Mouse (Mus musculus): ENCODE data around the gene Dcaf15. TPM values are rescaled to one million over a fixed set of nuclear protein-coding genes. Genes with fewer than 3 reads are reported as not detected.

Dcaf15 gene
- polyA plus RNA-seq, 1 experiment from 2014 or later, result 19.0 TPM

GRCm38 (mm10) chr8:84070667-84071066 is 33.9 kb downstream of the Dcaf15 start:
- Histone ChIP-seq H3K4me3 (ENCODE audit: low read depth, low read length) (no peak overlapping the region), H3K27ac (ENCODE audit: low read depth, low read length) (no peak overlapping the region), H3K9me3 (ENCODE audit: control insufficient read depth, low read length) (no peaks in the 10 kb centered on the region), H3K27me3 (ENCODE audit: control insufficient read depth, insufficient read depth, low read length) (no peaks in the 10 kb centered on the region), H3K4me1 (ENCODE audit: control insufficient read depth, insufficient read depth, low read length) (peaks cover 33% of the 10 kb centered on the region), H3K4me2 (ENCODE audit: low read depth, low read length) (no peak overlapping the region), H3K36me3 (ENCODE audit: control insufficient read depth, insufficient read depth, low read length) (no peaks in the 10 kb centered on the region), H3K9ac (replicated peaks; ENCODE audit: low read depth, low read length) (no peak overlapping the region)
- no peak for ATAC-seq (ENCODE audit: low read depth)
- WGBS, result 86% methylated on average over 2 of the region's 2 CpGs

GRCm38 (mm10) chr8:84070241-84070640 is 34.3 kb downstream of the Dcaf15 start:
- no peak for ATAC-seq (ENCODE audit: low read depth)
- Histone ChIP-seq H3K9me3 (ENCODE audit: control insufficient read depth, low read length) (no peaks in the 10 kb centered on the region), H3K27me3 (ENCODE audit: control insufficient read depth, insufficient read depth, low read length) (no peaks in the 10 kb centered on the region), H3K4me1 (ENCODE audit: control insufficient read depth, insufficient read depth, low read length) (peaks cover 33% of the 10 kb centered on the region), H3K9ac (replicated peaks; ENCODE audit: low read depth, low read length) (no peak overlapping the region), H3K36me3 (ENCODE audit: control insufficient read depth, insufficient read depth, low read length) (no peaks in the 10 kb centered on the region), H3K27ac (ENCODE audit: low read depth, low read length) (peak overlapping the region; percentile 28; the same call in 1 of the 2 replicates), H3K4me2 (ENCODE audit: low read depth, low read length) (no peak overlapping the region), H3K4me3 (ENCODE audit: low read depth, low read length) (no peak overlapping the region)
- WGBS, result 86% methylated on average over 5 of the region's 5 CpGs

- no peaks in the 10 kb centered on the region for H3K36me3 ChIP-seq (ENCODE audit: control insufficient read depth, insufficient read depth, low read length)
- no peak for ATAC-seq (ENCODE audit: low read depth)
- no peaks in the 10 kb centered on the region for H3K9me3 ChIP-seq (ENCODE audit: control insufficient read depth, low read length)
- H3K4me3 ChIP-seq (ENCODE audit: low read depth, low read length), result no peak overlapping the region
- H3K4me1 ChIP-seq (ENCODE audit: control insufficient read depth, insufficient read depth, low read length), result peaks cover 33% of the 10 kb centered on the region
- WGBS, result 40% methylated on average over 2 of the region's 2 CpGs
- no peaks in the 10 kb centered on the region for H3K27me3 ChIP-seq (ENCODE audit: control insufficient read depth, insufficient read depth, low read length)
- H3K9ac ChIP-seq (replicated peaks; ENCODE audit: low read depth, low read length), result no peak overlapping the region
- peak overlapping the region; percentile 5; the same call in 1 of the 2 replicates for H3K27ac ChIP-seq (ENCODE audit: low read depth, low read length)
- H3K4me2 ChIP-seq (ENCODE audit: low read depth, low read length), result no peak overlapping the region
These were observed 34.8 kb downstream of the Dcaf15 start for GRCm38 (mm10) chr8:84069750-84070149.

- H3K4me1 ChIP-seq (ENCODE audit: control insufficient read depth, insufficient read depth, low read length), result peaks cover 33% of the 10 kb centered on the region
- 61% methylated on average over 1 of the region's 1 CpGs for WGBS
These were observed 35.4 kb downstream of the Dcaf15 start for GRCm38 (mm10) chr8:84069169-84069568.

GRCm38 (mm10) chr8:84068316-84069035 is 36.1 kb downstream of the Dcaf15 start:
- no peak overlapping the region for H3K27ac ChIP-seq (ENCODE audit: low read depth, low read length)
- 80% methylated on average over 12 of the region's 12 CpGs for WGBS
- no peaks in the 10 kb centered on the region for H3K9me3 ChIP-seq (ENCODE audit: control insufficient read depth, low read length)
- no peaks in the 10 kb centered on the region for H3K27me3 ChIP-seq (ENCODE audit: control insufficient read depth, insufficient read depth, low read length)
- H3K36me3 ChIP-seq (ENCODE audit: control insufficient read depth, insufficient read depth, low read length), result no peaks in the 10 kb centered on the region
- H3K4me2 ChIP-seq (ENCODE audit: low read depth, low read length), result 0 out of 2 replicates have a peak overlapping the region, but pooled peaks have one; percentile 48
- no peak overlapping the region for H3K9ac ChIP-seq (replicated peaks; ENCODE audit: low read depth, low read length)
- no peak overlapping the region for H3K4me3 ChIP-seq (ENCODE audit: low read depth, low read length)
- peaks cover 29% of the 10 kb centered on the region for H3K4me1 ChIP-seq (ENCODE audit: control insufficient read depth, insufficient read depth, low read length)
- no peak for ATAC-seq (ENCODE audit: low read depth)

More at GRCm38 (mm10) chr8:84069169-84069568, 35.4 kb downstream of the Dcaf15 start:
- Histone ChIP-seq H3K9ac (replicated peaks; ENCODE audit: low read depth, low read length) (no peak overlapping the region), H3K4me2 (ENCODE audit: low read depth, low read length) (no peak overlapping the region), H3K36me3 (ENCODE audit: control insufficient read depth, insufficient read depth, low read length) (no peaks in the 10 kb centered on the region), H3K27me3 (ENCODE audit: control insufficient read depth, insufficient read depth, low read length) (no peaks in the 10 kb centered on the region), H3K4me3 (ENCODE audit: low read depth, low read length) (no peak overlapping the region), H3K27ac (ENCODE audit: low read depth, low read length) (0 out of 2 replicates have a peak overlapping the region, but pooled peaks have one; percentile 5), H3K9me3 (ENCODE audit: control insufficient read depth, low read length) (no peaks in the 10 kb centered on the region)
- ATAC-seq (ENCODE audit: low read depth), result no peak

GRCm38 (mm10) chr8:84067911-84068310 is 36.7 kb downstream of the Dcaf15 start:
- no peaks in the 10 kb centered on the region for H3K27me3 ChIP-seq (ENCODE audit: control insufficient read depth, insufficient read depth, low read length)
- peak overlapping the region; percentile 48 for H3K4me2 ChIP-seq (ENCODE audit: low read depth, low read length)
- peaks cover 24% of the 10 kb centered on the region for H3K4me1 ChIP-seq (ENCODE audit: control insufficient read depth, insufficient read depth, low read length)
- H3K27ac ChIP-seq (ENCODE audit: low read depth, low read length), result no peak overlapping the region
- H3K9ac ChIP-seq (replicated peaks; ENCODE audit: low read depth, low read length), result no peak overlapping the region
- 90% methylated on average over 7 of the region's 7 CpGs for WGBS
- H3K9me3 ChIP-seq (ENCODE audit: control insufficient read depth, low read length), result no peaks in the 10 kb centered on the region
- H3K4me3 ChIP-seq (ENCODE audit: low read depth, low read length), result peak overlapping the region; percentile 86
- ATAC-seq (ENCODE audit: low read depth), result no peak
- H3K36me3 ChIP-seq (ENCODE audit: control insufficient read depth, insufficient read depth, low read length), result no peaks in the 10 kb centered on the region

- peaks cover 23% of the 10 kb centered on the region for H3K4me1 ChIP-seq (ENCODE audit: control insufficient read depth, insufficient read depth, low read length)
- peak overlapping the region; percentile 79 for H3K9ac ChIP-seq (replicated peaks; ENCODE audit: low read depth, low read length)
- peak overlapping the region; percentile 86 for H3K4me3 ChIP-seq (ENCODE audit: low read depth, low read length)
- 2% methylated on average over 47 of the region's 58 CpGs for WGBS
- no peaks in the 10 kb centered on the region for H3K36me3 ChIP-seq (ENCODE audit: control insufficient read depth, insufficient read depth, low read length)
- H3K4me2 ChIP-seq (ENCODE audit: low read depth, low read length), result peak overlapping the region; percentile 48
- no peaks in the 10 kb centered on the region for H3K27me3 ChIP-seq (ENCODE audit: control insufficient read depth, insufficient read depth, low read length)
- peak overlapping the region; percentile 94 for H3K27ac ChIP-seq (ENCODE audit: low read depth, low read length)
- H3K9me3 ChIP-seq (ENCODE audit: control insufficient read depth, low read length), result no peaks in the 10 kb centered on the region
- ATAC-seq (ENCODE audit: low read depth), result peak; percentile 57
These were observed 37.5 kb downstream of the Dcaf15 start for GRCm38 (mm10) chr8:84067047-84067573.

- no peaks in the 10 kb centered on the region for H3K36me3 ChIP-seq (ENCODE audit: control insufficient read depth, insufficient read depth, low read length)
- WGBS, result 0% methylated on average over 47 of the region's 51 CpGs
- H3K27ac ChIP-seq (ENCODE audit: low read depth, low read length), result peak within 1 kb of the TSS; percentile 94
- H3K9me3 ChIP-seq (ENCODE audit: control insufficient read depth, low read length), result no peaks in the 10 kb centered on the region
- peak within 1 kb of the TSS; percentile 72 for H3K4me2 ChIP-seq (ENCODE audit: low read depth, low read length)
- peaks cover 19% of the 10 kb centered on the region for H3K4me1 ChIP-seq (ENCODE audit: control insufficient read depth, insufficient read depth, low read length)
- H3K4me3 ChIP-seq (ENCODE audit: low read depth, low read length), result peak within 1 kb of the TSS; percentile 86
- ATAC-seq (ENCODE audit: low read depth), result peak; percentile 98
- no peaks in the 10 kb centered on the region for H3K27me3 ChIP-seq (ENCODE audit: control insufficient read depth, insufficient read depth, low read length)
- peak within 1 kb of the TSS; percentile 79 for H3K9ac ChIP-seq (replicated peaks; ENCODE audit: low read depth, low read length)
These were observed 38.2 kb downstream of the Dcaf15 start, which contains the start of gene Rfx1 for GRCm38 (mm10) chr8:84066291-84066930. TSS of gene Rfx1 (plus strand) at chr8:84066834.
